Mouse (Mus musculus) cerebellum, adult 9-11 months (tissue): Measurements from ENCODE around the gene Epha3.
A peak's percentile ranks its signal among the peaks of the same experiment; 100 is the strongest.

Source experiments
- DNase-seq: peaks from one replicate; pipeline ENCODE4 v3.0.0; 2022

Epha3 gene

GRCm38 (mm10) chr16:63646577-63646976 lies 217.4 kb downstream of the Epha3 start:
- no peak for DNase-seq

- DNase-seq: no peak
These were observed 221.3 kb downstream of the Epha3 start for GRCm38 (mm10) chr16:63642641-63643040.

GRCm38 (mm10) chr16:63641603-63642002 lies 222.4 kb downstream of the Epha3 start:
- no peak for DNase-seq

- DNase-seq: no peak
These were observed 225.3 kb downstream of the Epha3 start for GRCm38 (mm10) chr16:63638701-63639100.

GRCm38 (mm10) chr16:63633748-63634166 lies 230.2 kb downstream of the Epha3 start:
- peak; percentile 83 for DNase-seq

- DNase-seq: peak; percentile 44
These were observed 238.7 kb downstream of the Epha3 start for GRCm38 (mm10) chr16:63625229-63625628.

- DNase-seq: peak; percentile 28
These were observed 242.1 kb downstream of the Epha3 start for GRCm38 (mm10) chr16:63621845-63622244.

- no peak for DNase-seq
These were observed 248.6 kb downstream of the Epha3 start for GRCm38 (mm10) chr16:63615396-63615795.

GRCm38 (mm10) chr16:63613006-63613405 lies 251.0 kb downstream of the Epha3 start:
- DNase-seq: no peak

- no peak for DNase-seq
These were observed 263.7 kb downstream of the Epha3 start for GRCm38 (mm10) chr16:63600229-63600628.

GRCm38 (mm10) chr16:63594656-63595055 lies 269.3 kb downstream of the Epha3 start:
- DNase-seq: peak; percentile 16

GRCm38 (mm10) chr16:63569746-63570145 lies 294.2 kb downstream of the Epha3 start:
- DNase-seq: no peak

GRCm38 (mm10) chr16:63566106-63566836 lies 297.7 kb downstream of the Epha3 start:
- peak; percentile 74 for DNase-seq

- no peak for DNase-seq
These were observed 307.4 kb downstream of the Epha3 start for GRCm38 (mm10) chr16:63556410-63557146.

GRCm38 (mm10) chr16:63552531-63552930 lies 311.4 kb downstream of the Epha3 start:
- no peak for DNase-seq

GRCm38 (mm10) chr16:63539489-63539888 lies 324.5 kb downstream of the Epha3 start:
- DNase-seq: no peak

GRCm38 (mm10) chr16:63528821-63529220 lies 335.2 kb downstream of the Epha3 start:
- no peak for DNase-seq

GRCm38 (mm10) chr16:63517636-63518035 lies 346.3 kb downstream of the Epha3 start:
- no peak for DNase-seq

GRCm38 (mm10) chr16:63510069-63510468 lies 353.9 kb downstream of the Epha3 start:
- DNase-seq: no peak

GRCm38 (mm10) chr16:63506437-63506836 lies 357.5 kb downstream of the Epha3 start:
- DNase-seq: no peak

GRCm38 (mm10) chr16:63501456-63501855 lies 362.5 kb downstream of the Epha3 start:
- DNase-seq: no peak

- DNase-seq: no peak
These were observed 363.0 kb downstream of the Epha3 start for GRCm38 (mm10) chr16:63500975-63501393.
